Mouse (Mus musculus) gastrocnemius, postnatal 4 days (tissue): ENCODE measurements around the gene Frrs1l. TPM values are rescaled to one million over a fixed set of nuclear protein-coding genes. Genes with fewer than 3 reads are reported as not detected.

ENCODE experiments used
- DNase-seq, 2 experiments: peaks; one replicate each; pipeline ENCODE4 v3.0.0; 2021 to 2022; ENCODE audit warnings: low spot score in 2 of 2, mixed read lengths in 2 of 2
- total RNA-seq, 2 experiments: library from RNA; stranded (reverse); gene quantifications; 2 replicates each; pipeline ENCODE4 v1.2.3; 2021

Frrs1l gene
- total RNA-seq, 2 experiments from 2014 or later = 0.05 to 0.26 TPM

- DNase-seq = no peak
These were observed 568 bp downstream of the Frrs1l start for GRCm38 (mm10) chr4:56989431-56990214.

GRCm38 (mm10) chr4:56965586-56966179 is 24.5 kb downstream of the Frrs1l start:
- no peak for DNase-seq

- DNase-seq = no peak
These were observed 26.5 kb downstream of the Frrs1l start for GRCm38 (mm10) chr4:56963687-56964086.

GRCm38 (mm10) chr4:56961320-56961925 is 28.8 kb downstream of the Frrs1l start:
- DNase-seq = no peak

GRCm38 (mm10) chr4:56957518-56957917 is 32.7 kb downstream of the Frrs1l start:
- no peak for DNase-seq

GRCm38 (mm10) chr4:56953235-56953634 is 37.0 kb downstream of the Frrs1l start:
- DNase-seq = no peak

GRCm38 (mm10) chr4:56951701-56952100 is 38.5 kb downstream of the Frrs1l start:
- no peak for DNase-seq

- DNase-seq = no peak
These were observed 40.7 kb downstream of the Frrs1l start for GRCm38 (mm10) chr4:56949494-56949893.

GRCm38 (mm10) chr4:56946641-56947640 is 43.2 kb downstream of the Frrs1l start, which contains the start of gene Tmem245:
Tmem245 (minus strand) TSS chr4:56947437.
- DNase-seq = peak; percentile 89 to 95

- no peak for DNase-seq
These were observed 44.0 kb downstream of the Frrs1l start for GRCm38 (mm10) chr4:56946180-56946579.

GRCm38 (mm10) chr4:56944286-56944685 is 45.9 kb downstream of the Frrs1l start:
- no peak for DNase-seq

GRCm38 (mm10) chr4:56943258-56943657 is 46.9 kb downstream of the Frrs1l start:
- no peak for DNase-seq

- DNase-seq = no peak
These were observed 47.6 kb downstream of the Frrs1l start for GRCm38 (mm10) chr4:56942567-56942966.

GRCm38 (mm10) chr4:56941481-56941880 is 48.7 kb downstream of the Frrs1l start:
- no peak for DNase-seq

- no peak for DNase-seq
These were observed 53.1 kb downstream of the Frrs1l start for GRCm38 (mm10) chr4:56937136-56937535.

GRCm38 (mm10) chr4:56935327-56935726 is 54.9 kb downstream of the Frrs1l start:
- no peak for DNase-seq

- DNase-seq = no peak
These were observed 57.0 kb downstream of the Frrs1l start for GRCm38 (mm10) chr4:56933154-56933553.

- no peak for DNase-seq
These were observed 58.1 kb downstream of the Frrs1l start for GRCm38 (mm10) chr4:56932096-56932495.

GRCm38 (mm10) chr4:56930312-56930711 is 59.9 kb downstream of the Frrs1l start:
- DNase-seq = no peak

GRCm38 (mm10) chr4:56926971-56927370 is 63.2 kb downstream of the Frrs1l start:
- no peak for DNase-seq

- no peak for DNase-seq
These were observed 68.0 kb downstream of the Frrs1l start for GRCm38 (mm10) chr4:56922229-56922628.
